Mouse (Mus musculus) hindbrain, embryonic 16.5 days (tissue): ENCODE data around the gene Mink1. TPM values are rescaled to one million over a fixed set of nuclear protein-coding genes. Genes with fewer than 3 reads are reported as not detected.
"Not testable (repeated sequence)": the region's sequence is repeated elsewhere in the genome, so short reads cannot be mapped to it uniquely, and the experiment has no call there.

Experiments
- ATAC-seq: fragments of 200-750 bp; cut with Nextera tagmentation; 2 replicates; pipeline ENCODE4 v1.8.0; 2017; ENCODE audit warnings: moderate TSS enrichment, moderate library complexity
- H3K27ac ChIP-seq: fragments of 300-500 bp; sonication (generic); 2 replicates; pipeline ENCODE4 v1.5.1; 2014; ENCODE audit warnings: low read depth, mild to moderate bottlenecking, control low read depth, low read length, moderate library complexity
- H3K27me3 ChIP-seq: fragments of 300-500 bp; sonication (generic); replicated peaks from 2 replicates; pipeline ENCODE4 v1.6.1; 2014; ENCODE audit warnings: low read length; ENCODE audit not compliant: control insufficient read depth, insufficient read depth
- H3K36me3 ChIP-seq: fragments of 300-500 bp; sonication (generic); 2 replicates; pipeline ENCODE4 v1.6.1; 2014; ENCODE audit warnings: mild to moderate bottlenecking, low read length, moderate library complexity, mixed read lengths; ENCODE audit not compliant: control insufficient read depth, insufficient read depth
- H3K4me1 ChIP-seq: fragments of 300-500 bp; sonication (generic); 2 replicates; pipeline ENCODE4 v1.6.1; 2014; ENCODE audit warnings: low read depth, low read length; ENCODE audit not compliant: control insufficient read depth, insufficient read depth
- H3K4me2 ChIP-seq: fragments of 300-500 bp; sonication (generic); 2 replicates; pipeline ENCODE4 v1.6.1; 2014; ENCODE audit warnings: mild to moderate bottlenecking, low read length, control low read depth, moderate library complexity
- H3K4me3 ChIP-seq: fragments of 300-500 bp; sonication (generic); 2 replicates; pipeline ENCODE4 v1.5.1; 2014; ENCODE audit warnings: mild to moderate bottlenecking, low read length, control low read depth, moderate library complexity
- H3K9ac ChIP-seq: fragments of 300-500 bp; sonication (generic); 2 replicates; pipeline ENCODE4 v1.6.1; 2014; ENCODE audit warnings: low read depth, mild to moderate bottlenecking, control low read depth, low read length, moderate library complexity
- H3K9me3 ChIP-seq: fragments of 300-500 bp; sonication (generic); 2 replicates; pipeline ENCODE4 v1.6.1; 2014; ENCODE audit warnings: mild to moderate bottlenecking, low read length, moderate library complexity; ENCODE audit not compliant: control insufficient read depth
- WGBS: fragments of 180-500 bp; shearing (Covaris S2); extraction: QIAGEN DNeasy Blood & Tissue Kit; methylation state at CpG from one replicate; pipeline ENCODE4 v1.1.7; 2014; 5-methylcytosine and 5-hydroxymethylcytosine counted together
- polyA plus RNA-seq: library from polyadenylated mRNA; unstranded; fragments of >200 nt; fragmentation: Nextera tagmentation; extraction: Ambion mirVana; gene quantifications from 2 replicates; pipeline ENCODE4 v1.2.1, GENCODE M21; 2015

Mink1 gene
- polyA plus RNA-seq: 14.4 and 19.1 TPM in 2 replicates

DNA sequence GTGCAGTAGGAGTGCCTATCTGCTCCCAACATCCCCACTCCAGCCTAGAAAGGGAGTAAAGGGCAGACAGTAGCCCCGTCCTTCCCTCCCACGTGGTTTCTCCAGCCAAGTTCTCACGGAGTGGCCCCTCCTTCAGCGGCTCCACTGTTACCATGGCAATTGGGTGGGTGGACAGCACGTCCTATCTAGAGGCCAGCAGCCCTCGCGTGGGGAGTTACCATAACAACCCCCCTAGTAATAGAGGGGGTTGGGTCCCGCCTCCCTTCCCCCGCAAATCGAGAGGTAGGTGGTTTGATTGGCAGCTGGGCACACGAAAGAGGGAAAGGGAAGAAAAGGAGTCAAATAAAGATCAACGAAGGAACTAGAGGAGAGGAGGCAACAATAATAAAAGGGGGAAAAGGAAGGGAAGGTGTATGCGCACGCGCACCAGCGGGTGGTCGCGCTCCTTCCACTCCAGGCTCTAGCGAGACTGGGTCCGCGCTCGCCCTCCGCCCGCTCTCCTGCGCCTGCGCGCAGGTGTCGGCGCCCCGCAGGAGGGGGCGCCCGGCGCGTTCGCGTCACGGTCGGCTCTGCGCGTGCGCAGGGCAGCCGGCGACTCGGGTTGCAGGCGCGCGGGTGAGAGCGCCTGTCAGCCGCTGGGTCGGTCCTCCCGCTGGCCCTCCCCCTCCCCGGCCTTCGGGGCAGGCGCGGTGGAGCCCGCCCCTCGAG, at the start of gene Mink1:
Gene Mink1, plus strand, starts transcription at position 595 of the 708 bp plus-strand sequence.
- H3K9me3 ChIP-seq: no peaks in the 10 kb centered on the region
- ATAC-seq: peak; percentile 96
- peak within 1 kb of the TSS; percentile 97 for H3K4me2 ChIP-seq
- peaks cover 2% of the 10 kb centered on the region; the same call in 1 of the 2 replicates for H3K36me3 ChIP-seq
- WGBS: under 1% methylated on average over 42 of the region's 57 CpGs
- no peaks in the 10 kb centered on the region for H3K27me3 ChIP-seq
- peak within 1 kb of the TSS; percentile 90 for H3K27ac ChIP-seq
- H3K4me3 ChIP-seq: peak within 1 kb of the TSS; percentile 98
- peaks cover 33% of the 10 kb centered on the region for H3K4me1 ChIP-seq
- H3K9ac ChIP-seq: peak within 1 kb of the TSS; percentile 97

DNA sequence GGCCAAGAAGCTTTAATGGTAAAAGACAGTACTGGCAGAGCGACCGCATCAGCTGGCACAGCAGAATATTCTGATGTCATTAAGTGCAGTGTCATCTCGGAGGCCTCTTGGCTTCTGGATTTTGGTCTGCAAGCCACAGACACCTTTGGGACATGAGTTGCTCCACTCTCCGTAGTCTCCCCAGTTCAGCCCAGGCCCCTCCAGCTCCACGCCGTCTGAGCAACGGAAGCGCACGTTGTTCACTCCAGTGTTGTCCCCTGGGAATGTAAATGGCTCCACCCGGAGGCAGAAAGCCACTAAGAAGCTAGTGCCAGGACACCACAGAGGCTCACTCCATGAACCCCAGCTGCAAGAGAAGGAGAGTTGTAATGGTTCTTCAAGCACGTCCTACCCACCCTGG, 49.2 kb upstream of the Mink1 start:
- Histone ChIP-seq H3K4me3 (no peak overlapping the region), H3K36me3 (no peaks in the 10 kb centered on the region), H3K4me2 (no peak overlapping the region), H3K27me3 (peaks cover 2% of the 10 kb centered on the region; the same call in 1 of the 2 replicates), H3K9me3 (no peaks in the 10 kb centered on the region), H3K9ac (no peak overlapping the region), H3K27ac (no peak overlapping the region), H3K4me1 (peaks cover 3% of the 10 kb centered on the region)
- no peak for ATAC-seq
- 46% methylated on average over 11 of the region's 11 CpGs for WGBS

DNA sequence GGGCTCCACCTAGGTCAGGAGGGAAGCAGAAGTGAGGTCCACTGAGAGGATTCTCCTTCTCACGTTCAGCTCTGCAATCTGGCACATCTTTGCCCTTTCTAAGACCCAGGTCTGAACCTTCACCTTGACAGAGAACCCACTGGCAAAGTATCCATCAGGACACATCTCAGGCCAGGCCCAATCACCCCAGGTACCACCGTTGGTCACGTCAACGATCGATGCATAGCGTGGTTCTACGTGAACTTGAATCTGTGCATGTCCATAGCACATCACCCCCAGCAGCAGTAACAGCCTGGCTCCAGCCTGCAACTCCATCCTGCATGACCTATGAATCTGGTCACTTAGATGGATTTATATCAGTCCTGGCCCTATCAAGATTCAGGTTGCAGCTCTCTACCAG, 48.4 kb upstream of the Mink1 start, which contains the start of gene Vmo1:
Gene Vmo1, minus strand, starts transcription at position 329 of the 400 bp plus-strand sequence.
- Histone ChIP-seq H3K4me2 (no peak within 1 kb of the TSS), H3K4me3 (no peak within 1 kb of the TSS), H3K9ac (no peak within 1 kb of the TSS), H3K4me1 (peaks cover 3% of the 10 kb centered on the region), H3K27ac (no peak within 1 kb of the TSS), H3K27me3 (peaks cover 4% of the 10 kb centered on the region; the same call in 1 of the 2 replicates), H3K9me3 (no peaks in the 10 kb centered on the region), H3K36me3 (no peaks in the 10 kb centered on the region)
- WGBS: 87% methylated on average over 7 of the region's 7 CpGs
- ATAC-seq: no peak

DNA sequence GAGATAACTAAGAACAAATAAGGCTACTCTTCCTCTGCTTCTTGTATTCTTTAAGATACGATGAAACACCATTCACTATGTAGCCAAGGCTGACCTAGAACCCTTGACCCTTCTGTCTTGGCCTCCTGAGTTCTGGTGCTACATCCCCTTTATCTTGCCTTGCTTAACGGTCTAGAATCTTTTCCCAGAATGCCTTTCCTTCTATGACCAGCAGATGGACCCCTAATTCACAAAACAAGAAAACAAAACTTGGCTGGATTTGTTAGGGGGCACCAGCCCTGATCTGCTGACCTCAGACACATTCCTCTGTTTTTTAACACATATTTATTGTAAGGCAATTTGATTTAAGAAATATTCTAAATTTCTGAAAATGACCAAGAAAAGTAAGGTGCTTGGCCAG, 46.3 kb upstream of the Mink1 start:
- Histone ChIP-seq H3K4me2 (no peak overlapping the region), H3K4me3 (no peak overlapping the region), H3K9me3 (no peaks in the 10 kb centered on the region), H3K4me1 (peaks cover 2% of the 10 kb centered on the region; the same call in 1 of the 2 replicates), H3K9ac (no peak overlapping the region), H3K27me3 (peaks cover 3% of the 10 kb centered on the region; the same call in 1 of the 2 replicates), H3K36me3 (no peaks in the 10 kb centered on the region), H3K27ac (no peak overlapping the region)
- no peak for ATAC-seq
- 40% methylated on average over 2 of the region's 2 CpGs for WGBS

DNA sequence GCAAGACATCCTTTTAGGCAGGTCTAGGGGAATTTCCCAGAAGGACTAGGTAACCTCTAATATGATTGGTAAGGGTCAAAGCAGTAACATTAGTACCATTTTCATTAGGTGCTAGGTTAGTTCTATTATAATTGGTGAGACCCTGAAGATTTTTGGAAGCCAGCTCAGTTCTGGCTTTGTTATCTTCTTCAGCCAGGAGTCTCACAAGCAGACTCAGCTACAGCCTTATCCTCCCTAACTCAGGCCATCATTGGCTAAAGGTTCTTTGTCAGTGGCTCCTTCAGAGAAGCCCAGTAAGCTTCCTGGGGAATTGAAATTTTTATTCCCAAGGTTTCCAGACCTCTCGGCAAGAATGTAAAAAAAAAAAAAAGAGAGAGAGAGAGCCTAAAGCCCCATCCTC, 44.2 kb upstream of the Mink1 start:
- Histone ChIP-seq H3K9ac (no peak overlapping the region), H3K27me3 (peaks cover 3% of the 10 kb centered on the region; the same call in 1 of the 2 replicates), H3K36me3 (no peaks in the 10 kb centered on the region), H3K4me2 (no peak overlapping the region), H3K27ac (no peak overlapping the region), H3K4me3 (no peak overlapping the region), H3K4me1 (peaks cover 2% of the 10 kb centered on the region; the same call in 1 of the 2 replicates), H3K9me3 (no peaks in the 10 kb centered on the region)
- ATAC-seq: no peak
- WGBS: 65% methylated on average over 1 of the region's 1 CpGs

DNA sequence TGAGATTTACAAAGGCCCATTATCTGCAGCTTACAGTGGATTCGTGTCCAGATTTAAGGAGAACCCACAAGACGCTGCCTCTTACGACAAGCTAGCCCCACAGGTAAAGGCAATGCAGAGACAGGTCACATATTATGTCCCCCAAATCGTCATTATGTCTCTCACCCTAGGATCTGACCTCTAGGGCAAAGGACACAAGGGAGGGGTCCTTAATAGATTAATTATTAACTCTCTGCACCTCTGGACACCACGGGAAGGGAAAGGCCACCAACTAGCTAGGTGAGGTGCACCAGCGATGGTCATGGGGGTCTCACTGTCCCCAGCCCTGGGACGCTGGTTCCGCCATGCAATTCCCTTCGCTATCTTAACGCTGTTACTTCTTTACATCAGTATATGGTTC, 43.8 kb upstream of the Mink1 start, which contains the start of gene Gltpd2:
Gene Gltpd2, plus strand, starts transcription at position 274 of the 400 bp plus-strand sequence.
- Histone ChIP-seq H3K4me2 (peak within 1 kb of the TSS; percentile 38), H3K27me3 (peaks cover 3% of the 10 kb centered on the region; the same call in 1 of the 2 replicates), H3K4me3 (peak within 1 kb of the TSS; percentile 23), H3K4me1 (peaks cover 2% of the 10 kb centered on the region; the same call in 1 of the 2 replicates), H3K9me3 (no peaks in the 10 kb centered on the region), H3K9ac (peak within 1 kb of the TSS; percentile 39), H3K27ac (no peak within 1 kb of the TSS), H3K36me3 (no peaks in the 10 kb centered on the region)
- ATAC-seq: no peak
- WGBS: 80% methylated on average over 10 of the region's 10 CpGs

DNA sequence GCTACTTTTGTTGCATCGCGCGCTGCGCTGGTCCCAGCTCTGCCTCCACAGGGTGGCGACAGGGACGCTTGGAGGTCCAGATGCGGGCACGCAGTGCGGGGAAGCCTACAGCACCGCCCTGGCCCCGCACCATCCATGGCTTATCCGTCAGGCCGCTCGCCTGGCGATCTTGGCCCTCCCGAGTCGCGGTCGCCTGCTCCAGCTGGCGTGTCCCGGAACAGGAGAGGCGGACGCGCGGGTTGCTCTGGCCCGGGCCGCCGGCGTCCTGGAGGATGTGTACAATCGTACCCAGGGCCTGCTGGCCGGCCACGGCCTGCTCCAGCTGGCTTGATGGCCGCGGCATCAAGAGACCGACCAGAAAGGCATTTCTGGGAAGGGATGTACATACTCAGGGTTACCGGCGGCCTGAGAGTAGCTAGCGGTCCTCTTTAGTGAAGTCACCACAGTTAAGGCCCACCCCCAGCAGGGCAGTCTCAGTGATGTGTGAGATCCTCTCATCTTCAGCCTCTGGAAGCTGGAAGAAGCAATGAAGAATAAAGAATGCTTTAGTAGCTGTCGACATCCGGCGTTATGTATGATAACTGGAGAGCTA, 42.4 kb upstream of the Mink1 start:
- H3K4me2 ChIP-seq: peak overlapping the region; percentile 38
- H3K36me3 ChIP-seq: no peaks in the 10 kb centered on the region
- peak overlapping the region; percentile 39 for H3K9ac ChIP-seq
- ATAC-seq: peak; percentile 57
- no peaks in the 10 kb centered on the region for H3K9me3 ChIP-seq
- peaks cover 3% of the 10 kb centered on the region; the same call in 1 of the 2 replicates for H3K27me3 ChIP-seq
- peaks cover 2% of the 10 kb centered on the region; the same call in 1 of the 2 replicates for H3K4me1 ChIP-seq
- peak overlapping the region; percentile 23 for H3K4me3 ChIP-seq
- WGBS: 13% methylated on average over 41 of the region's 41 CpGs
- no peak overlapping the region for H3K27ac ChIP-seq

DNA sequence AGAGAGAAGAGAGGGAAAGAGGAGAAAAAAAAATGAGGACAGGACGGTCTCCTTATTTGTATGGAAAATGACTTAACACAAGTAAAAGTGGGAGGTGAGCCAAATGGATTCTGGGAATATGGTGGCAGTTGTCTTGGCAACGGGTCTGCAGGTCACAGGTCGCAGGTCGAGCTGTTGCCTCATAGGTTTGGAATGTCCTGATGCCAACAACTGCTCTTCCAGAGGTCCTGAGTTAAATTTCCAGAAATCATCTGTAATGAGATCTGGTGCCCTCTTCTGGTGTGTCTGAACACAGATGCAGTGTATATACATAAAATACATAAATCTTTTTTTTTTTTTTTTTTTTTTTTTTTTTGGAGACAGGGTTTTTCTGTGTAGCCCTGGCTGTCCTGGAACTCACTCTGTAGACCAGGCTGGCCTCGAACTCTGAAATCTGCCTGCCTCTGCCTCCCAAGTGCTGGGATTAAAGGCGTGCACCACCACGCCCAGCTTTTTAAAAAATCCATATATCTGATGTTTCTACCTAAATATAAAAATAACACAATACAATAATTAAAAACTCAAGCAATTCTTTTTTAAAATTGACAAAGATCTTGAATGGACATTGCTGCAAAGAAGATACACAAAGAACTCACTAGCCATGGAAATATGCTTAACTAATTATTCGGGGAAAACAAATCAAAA, 39.2 kb upstream of the Mink1 start:
- H3K27ac ChIP-seq, H3K9ac ChIP-seq, H3K4me2 ChIP-seq, H3K9me3 ChIP-seq, H3K4me3 ChIP-seq, ATAC-seq, H3K27me3 ChIP-seq: not testable (repeated sequence)
- whole genome bisulfite sequencing: 86% methylated on average over 8 of the region's 8 CpGs
- peaks cover 18% of the 10 kb centered on the region for H3K36me3 ChIP-seq
- H3K4me1 ChIP-seq: peaks cover 12% of the 10 kb centered on the region
